Mouse (Mus musculus) cerebellum, adult 2 months (tissue): ENCODE measurements at regions not wholly inside any gene's neighbourhood (a gene's known extent, or its start where the extent isn't known, plus 50 kb on each side); places are given as distances from the start of the nearest gene placed in this dataset.

Source experiments
- DNase-seq, 2 experiments: peaks; one replicate each; pipeline ENCODE4 v3.0.0; 2021
- H3K27ac ChIP-seq: fragments of 200-500 bp; 2 replicates; pipeline ENCODE4 v1.5.1; 2012; ENCODE audit warnings: low read length, control low read depth, inconsistent platforms; ENCODE audit not compliant: insufficient read depth
- H3K27me3 ChIP-seq: fragments of 200-500 bp; 2 replicates; pipeline ENCODE4 v1.6.1; 2012; ENCODE audit warnings: inconsistent platforms, mild to moderate bottlenecking, low read length, moderate library complexity; ENCODE audit not compliant: control insufficient read depth, insufficient read depth
- H3K4me1 ChIP-seq: fragments of 200-500 bp; 2 replicates; pipeline ENCODE4 v1.6.1; 2011; ENCODE audit warnings: low read length; ENCODE audit not compliant: control insufficient read depth, insufficient read depth
- H3K4me3 ChIP-seq: fragments of 200-500 bp; replicated peaks from 2 replicates; pipeline ENCODE3; 2011; ENCODE audit warnings: mild to moderate bottlenecking, low read depth, low read length, control low read depth; ENCODE audit not compliant: insufficient read depth
- CTCF ChIP-seq: fragments of 200-500 bp; IDR thresholded peaks from 2 replicates; pipeline ENCODE4 v1.5.1; 2011; ENCODE audit warnings: low read depth, mild to moderate bottlenecking, control low read depth, low read length, moderate library complexity, borderline replicate concordance; ENCODE audit not compliant: insufficient read depth
- POLR2A ChIP-seq: fragments of 200-500 bp; IDR thresholded peaks from 2 replicates; pipeline ENCODE4 v1.6.1; 2011; ENCODE audit warnings: low read length, control low read depth, borderline replicate concordance; ENCODE audit not compliant: insufficient read depth
- WGBS: fragments of 180-500 bp; shearing (Covaris S2); methylation state at CpG from one replicate; pipeline ENCODE4 v1.1.7; 2018; 5-methylcytosine and 5-hydroxymethylcytosine counted together

DNA sequence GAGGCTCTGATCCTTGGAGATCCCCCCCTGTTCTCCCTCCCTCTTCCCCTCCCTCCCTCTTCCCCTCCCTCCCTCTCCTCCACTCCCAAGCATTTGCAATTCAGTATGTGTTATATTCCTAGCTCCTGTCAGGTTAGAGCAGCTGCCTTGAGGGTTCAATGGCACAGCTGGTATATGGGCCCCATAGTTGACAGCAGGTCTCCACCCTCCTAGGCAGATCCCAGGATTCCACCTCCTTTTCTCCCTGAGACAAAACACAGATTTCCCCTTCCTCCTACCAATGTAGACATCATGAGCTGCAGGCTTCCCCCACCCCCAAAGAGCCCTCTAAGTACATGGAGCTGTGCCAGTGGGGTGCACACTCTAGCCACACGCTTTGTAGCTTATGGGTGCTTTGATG is 137.8 kb downstream of the Unc5cl start:
- Histone ChIP-seq H3K27me3 (no peaks in the 10 kb centered on the region), H3K4me3 (no peak overlapping the region), H3K4me1 (peaks cover 12% of the 10 kb centered on the region; the same call in 1 of the 2 replicates), H3K27ac (no peak overlapping the region)
- TF ChIP-seq POLR2A (no peak), CTCF (no peak)
- DNase-seq = no peak
- 78% methylated on average over 1 of the region's 1 CpGs for WGBS

DNA sequence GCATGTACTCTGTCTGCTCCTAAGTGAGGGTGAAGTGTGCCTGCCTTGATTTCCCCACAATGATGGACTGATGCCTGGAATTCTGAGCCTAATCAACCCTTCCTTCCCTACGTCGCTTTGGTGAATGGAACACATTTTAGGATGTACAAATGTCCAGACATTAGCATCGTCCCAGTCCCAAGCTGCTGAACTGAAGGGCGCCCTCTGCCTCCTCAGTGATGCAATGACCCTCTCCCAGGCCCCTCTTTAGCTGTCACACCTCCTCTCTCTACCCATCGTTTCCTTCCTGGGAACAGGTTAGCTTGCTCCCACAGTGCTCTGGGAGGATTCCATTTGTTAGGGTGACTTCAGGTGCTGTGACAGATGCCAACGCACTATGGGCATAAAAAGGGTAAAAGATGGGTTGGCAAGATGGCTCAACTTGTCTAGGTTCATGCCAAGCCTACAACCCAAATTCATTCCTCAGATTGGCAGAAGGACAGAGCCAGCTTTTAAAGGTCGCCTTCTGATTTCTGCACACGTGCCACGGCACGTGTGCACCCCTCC is 140.8 kb downstream of the Unc5cl start:
- H3K27me3 ChIP-seq = no peaks in the 10 kb centered on the region
- peak overlapping the region; percentile 49; the same call in 1 of the 2 replicates for H3K27ac ChIP-seq
- peaks cover 28% of the 10 kb centered on the region for H3K4me1 ChIP-seq
- WGBS = 28% methylated on average over 10 of the region's 10 CpGs
- TF ChIP-seq POLR2A (no peak), CTCF (peak; percentile 55; the same call in 1 of the 2 replicates)
- no peak overlapping the region for H3K4me3 ChIP-seq
- DNase-seq = peak in 1 of 2 experiments; percentile 60

DNA sequence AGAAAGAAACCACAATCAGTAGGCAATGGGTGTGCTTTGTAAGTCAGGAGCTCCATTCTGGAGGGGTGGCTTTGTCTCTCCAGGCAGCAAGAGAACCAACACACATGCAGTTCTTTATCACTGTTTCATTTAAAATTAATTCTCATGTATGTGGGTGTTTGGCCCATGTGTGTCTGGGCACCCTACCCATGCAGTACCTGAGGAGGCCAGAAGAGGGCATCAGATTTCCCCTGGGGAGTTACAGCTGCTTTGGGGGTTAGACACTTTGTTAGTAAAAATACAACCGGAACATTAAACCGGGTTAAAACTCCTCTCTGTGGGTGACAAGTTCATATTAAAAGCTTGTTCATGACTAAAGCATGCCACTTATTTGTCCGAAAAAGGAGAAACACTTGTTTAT is 141.7 kb downstream of the Unc5cl start:
- no peak for DNase-seq
- Histone ChIP-seq H3K4me1 (peaks cover 36% of the 10 kb centered on the region), H3K27ac (no peak overlapping the region; the same call in 1 of the 2 replicates), H3K27me3 (no peaks in the 10 kb centered on the region), H3K4me3 (no peak overlapping the region)
- 89% methylated on average over 3 of the region's 3 CpGs for WGBS
- TF ChIP-seq POLR2A = no peak
- peak; percentile 47 for TF ChIP-seq CTCF

DNA sequence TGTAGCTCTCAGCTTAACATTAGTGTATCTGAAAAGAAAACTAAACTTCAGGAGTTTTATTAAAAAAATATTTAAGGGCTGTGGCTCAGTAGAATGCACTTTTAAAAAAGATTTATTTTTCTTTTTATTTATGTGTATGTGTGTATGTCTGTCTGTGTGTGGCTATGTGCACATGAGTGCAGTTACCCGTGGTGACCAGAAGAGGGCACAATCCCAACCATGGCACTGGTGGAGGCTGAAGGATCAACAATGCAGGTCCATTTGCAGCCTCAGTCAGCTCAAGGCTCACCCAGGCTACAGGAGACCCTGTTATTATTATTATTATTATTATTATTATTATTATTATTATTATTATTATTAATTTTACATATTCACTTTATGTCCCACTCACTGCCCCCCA is 142.6 kb downstream of the Unc5cl start:
- Histone ChIP-seq H3K4me1 (peaks cover 36% of the 10 kb centered on the region), H3K27me3 (no peaks in the 10 kb centered on the region), H3K27ac (no peak overlapping the region), H3K4me3 (no peak overlapping the region)
- DNase-seq = no peak
- 100% methylated on average over 1 of the region's 1 CpGs for WGBS
- TF ChIP-seq CTCF (peak; percentile 28; the same call in 1 of the 2 replicates), POLR2A (no peak)

DNA sequence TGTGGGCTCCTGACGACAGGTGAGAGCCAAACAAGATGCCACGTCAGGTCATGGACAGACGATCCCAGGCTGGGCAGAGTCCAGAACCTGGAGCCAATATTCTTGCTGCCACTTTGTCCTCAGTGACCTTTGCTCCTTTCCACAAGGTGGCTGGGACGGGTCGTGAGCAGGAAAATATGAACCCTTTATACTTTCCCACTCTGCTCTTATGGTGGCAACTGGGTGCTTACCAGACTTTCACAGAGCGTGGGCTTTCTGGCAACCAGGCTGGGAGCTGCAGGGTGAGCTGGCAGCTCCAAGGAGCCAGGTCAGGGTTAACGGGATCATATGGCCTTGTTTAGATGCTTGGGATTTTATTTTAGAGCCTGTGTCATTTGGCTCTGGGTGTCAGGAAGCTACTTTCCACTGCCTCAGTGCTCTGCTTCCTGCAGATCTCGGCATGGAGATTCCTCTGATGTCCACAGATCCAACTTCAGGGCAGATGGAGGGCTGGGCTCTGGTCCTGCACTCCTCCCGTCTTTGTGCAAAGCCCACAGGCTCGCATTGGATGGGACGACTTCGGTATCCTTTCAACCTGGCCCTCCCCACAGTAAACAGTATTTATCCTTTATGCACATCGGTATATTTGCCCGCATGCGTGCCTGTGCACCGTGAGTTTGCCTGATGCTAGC is 143.9 kb downstream of the Unc5cl start:
- 14% methylated on average over 16 of the region's 16 CpGs for WGBS
- Histone ChIP-seq H3K27me3 (no peaks in the 10 kb centered on the region), H3K27ac (peak overlapping the region; percentile 93), H3K4me3 (peak overlapping the region; percentile 29), H3K4me1 (peaks cover 36% of the 10 kb centered on the region)
- TF ChIP-seq POLR2A (peak; percentile 32; the same call in 1 of the 2 replicates), CTCF (no peak)
- DNase-seq = peak; percentile 50 to 76

DNA sequence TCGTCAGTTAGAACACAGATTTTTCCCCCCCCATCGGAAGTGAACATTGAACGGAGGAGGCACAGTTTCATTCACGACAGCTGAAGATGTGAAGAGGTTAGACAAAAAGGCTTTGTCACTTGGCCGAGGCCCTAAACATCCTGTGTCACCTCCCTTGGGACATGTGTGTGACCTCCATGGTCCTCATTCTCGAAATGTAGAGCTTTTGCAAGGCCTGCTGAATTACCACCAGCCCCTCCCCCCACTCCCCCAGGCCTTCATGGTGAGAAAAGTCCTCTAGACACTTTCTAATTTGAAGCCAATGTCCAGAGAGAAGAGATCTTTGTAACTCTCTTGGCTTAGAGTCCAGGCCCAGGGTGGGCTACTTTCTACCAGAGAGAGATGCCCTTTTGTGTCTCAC is 145.5 kb downstream of the Unc5cl start:
- TF ChIP-seq CTCF (no peak), POLR2A (no peak)
- Histone ChIP-seq H3K4me3 (no peak overlapping the region), H3K27ac (peak overlapping the region; percentile 93; the same call in 1 of the 2 replicates), H3K27me3 (no peaks in the 10 kb centered on the region), H3K4me1 (peaks cover 35% of the 10 kb centered on the region)
- no peak for DNase-seq
- 66% methylated on average over 6 of the region's 6 CpGs for WGBS

DNA sequence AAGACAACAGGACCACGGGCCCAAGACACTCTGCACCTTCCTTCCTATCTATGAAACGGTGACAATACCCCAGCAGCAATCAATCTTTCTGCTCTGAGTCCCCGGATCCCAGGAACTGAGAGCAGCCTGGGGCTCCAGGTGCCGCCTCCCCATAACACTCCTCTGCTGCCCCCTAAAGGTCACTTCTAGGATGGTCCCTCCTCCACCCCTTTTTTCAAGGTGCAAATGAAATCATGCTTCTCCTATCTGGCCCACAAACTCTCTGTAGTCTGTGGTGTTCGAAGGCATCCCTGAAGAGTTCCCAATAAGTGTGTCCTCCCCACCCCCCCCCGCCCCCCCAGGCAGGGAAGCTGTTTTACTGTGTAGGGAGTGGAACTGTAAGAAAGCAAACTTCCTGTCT is 147.9 kb downstream of the Unc5cl start:
- H3K27ac ChIP-seq = no peak overlapping the region
- peak; percentile 71 to 75 for DNase-seq
- no peak overlapping the region for H3K4me3 ChIP-seq
- TF ChIP-seq POLR2A = no peak
- TF ChIP-seq CTCF = peak; percentile 93
- peaks cover 25% of the 10 kb centered on the region for H3K4me1 ChIP-seq
- WGBS = 5% methylated on average over 6 of the region's 6 CpGs
- no peaks in the 10 kb centered on the region for H3K27me3 ChIP-seq

DNA sequence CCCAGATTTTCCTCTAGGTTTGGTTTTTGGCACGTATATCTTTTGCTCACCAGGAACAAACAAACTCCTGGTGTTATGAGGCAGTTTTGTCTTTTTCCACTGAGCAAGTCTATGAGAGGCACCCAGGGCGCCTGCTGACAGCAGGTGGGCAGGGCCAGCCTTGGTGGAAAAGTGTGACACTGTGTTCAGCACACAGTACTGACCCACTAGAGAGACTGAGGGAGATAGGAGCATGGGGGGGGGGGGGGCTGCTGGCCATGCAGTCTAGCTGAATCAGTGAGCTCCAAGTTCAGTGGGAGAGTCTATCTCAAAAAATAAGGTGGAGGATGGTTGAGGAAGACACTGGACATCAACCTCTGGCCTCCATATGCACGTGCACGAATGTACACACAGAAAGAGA is 152.1 kb downstream of the Unc5cl start:
- Histone ChIP-seq H3K4me3 (no peak overlapping the region), H3K27ac (no peak overlapping the region), H3K27me3 (no peaks in the 10 kb centered on the region), H3K4me1 (no peaks in the 10 kb centered on the region)
- DNase-seq = no peak
- TF ChIP-seq POLR2A (no peak), CTCF (no peak)
- WGBS = 91% methylated on average over 4 of the region's 4 CpGs
